Mouse (Mus musculus) heart, embryonic 16.5 days (tissue): Measurements from ENCODE around the gene Rapgef2. TPM values are rescaled to one million over a fixed set of nuclear protein-coding genes. Genes with fewer than 3 reads are reported as not detected.

Source experiments
- ATAC-seq: fragments of 200-750 bp; cut with Nextera tagmentation; replicated peaks from 2 replicates; pipeline ENCODE4 v1.8.0; 2017; ENCODE audit warnings: moderate number of reproducible peaks; ENCODE audit not compliant: insufficient read depth, low FRiP score; ENCODE audit errors: extremely low read depth
- H3K27ac ChIP-seq: fragments of 300-500 bp; sonication (generic); 2 replicates; pipeline ENCODE4 v1.5.1; 2014; ENCODE audit warnings: mild to moderate bottlenecking, low read length, control low read depth, moderate library complexity
- H3K27me3 ChIP-seq: fragments of 300-500 bp; sonication (generic); 2 replicates; pipeline ENCODE4 v1.6.1; 2014; ENCODE audit warnings: low read length, mixed read lengths; ENCODE audit not compliant: control insufficient read depth, insufficient read depth
- H3K36me3 ChIP-seq: fragments of 300-500 bp; sonication (generic); 2 replicates; pipeline ENCODE4 v1.6.1; 2014; ENCODE audit not compliant: control insufficient read depth, insufficient read depth
- H3K4me1 ChIP-seq: fragments of 300-500 bp; sonication (generic); 2 replicates; pipeline ENCODE4 v1.6.1; 2014; ENCODE audit warnings: low read length, mixed read lengths; ENCODE audit not compliant: control insufficient read depth, insufficient read depth
- H3K4me2 ChIP-seq: fragments of 300-500 bp; sonication (generic); 2 replicates; pipeline ENCODE4 v1.6.1; 2014; ENCODE audit warnings: low read depth, mild to moderate bottlenecking, control low read depth, low read length
- H3K4me3 ChIP-seq: fragments of 300-500 bp; sonication (generic); 2 replicates; pipeline ENCODE4 v1.5.1; 2014; ENCODE audit warnings: mild to moderate bottlenecking, control low read depth, low read length
- H3K9ac ChIP-seq: fragments of 300-500 bp; sonication (generic); 2 replicates; pipeline ENCODE4 v1.6.1; 2014; ENCODE audit warnings: low read length, control low read depth
- H3K9me3 ChIP-seq: fragments of 300-500 bp; sonication (generic); replicated peaks from 2 replicates; pipeline ENCODE4 v1.6.1; 2016; ENCODE audit warnings: low read length; ENCODE audit not compliant: control insufficient read depth
- WGBS: fragments of 180-500 bp; shearing (Covaris S2); extraction: QIAGEN DNeasy Blood & Tissue Kit; methylation state at CpG from one replicate; pipeline ENCODE4 v1.1.7; 2014; 5-methylcytosine and 5-hydroxymethylcytosine counted together
- polyA plus RNA-seq: library from polyadenylated mRNA; unstranded; fragments of >200 nt; fragmentation: Nextera tagmentation; extraction: Ambion mirVana; gene quantifications from 2 replicates; pipeline ENCODE4 v1.2.1, GENCODE M21; 2015

The Rapgef2 gene
- polyA plus RNA-seq, 1 experiment from 2014 or later, result 4.9 TPM

DNA sequence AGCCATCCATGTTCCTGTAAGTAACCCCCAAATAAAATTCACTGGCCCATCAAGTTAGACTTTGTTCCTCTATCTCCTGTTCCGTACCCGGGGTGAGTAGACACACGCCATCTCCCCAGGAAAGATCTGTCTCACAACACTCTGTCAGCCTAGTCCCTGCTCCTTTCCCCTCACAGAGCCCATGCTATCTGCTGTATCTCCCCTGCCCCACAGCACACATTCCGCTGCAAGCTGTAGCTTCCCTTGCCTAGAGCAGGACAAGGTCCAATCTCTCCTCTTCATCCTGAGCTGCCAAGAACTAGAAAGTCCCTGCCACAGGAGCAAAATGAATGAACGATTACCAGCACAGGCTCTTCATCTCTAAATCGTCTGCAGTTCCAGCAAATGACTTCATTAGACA is 184.6 kb downstream of the Rapgef2 start:
- H3K4me3 ChIP-seq, result no peak overlapping the region
- peaks cover 23% of the 10 kb centered on the region for H3K4me1 ChIP-seq
- H3K27me3 ChIP-seq, result no peaks in the 10 kb centered on the region
- no peak for ATAC-seq
- no peaks in the 10 kb centered on the region; the same call in 1 of the 2 replicates for H3K9me3 ChIP-seq
- H3K27ac ChIP-seq, result peak overlapping the region; percentile 63
- H3K9ac ChIP-seq, result no peak overlapping the region
- H3K36me3 ChIP-seq, result peaks cover 17% of the 10 kb centered on the region
- WGBS, result 24% methylated on average over 6 of the region's 6 CpGs
- no peak overlapping the region for H3K4me2 ChIP-seq

DNA sequence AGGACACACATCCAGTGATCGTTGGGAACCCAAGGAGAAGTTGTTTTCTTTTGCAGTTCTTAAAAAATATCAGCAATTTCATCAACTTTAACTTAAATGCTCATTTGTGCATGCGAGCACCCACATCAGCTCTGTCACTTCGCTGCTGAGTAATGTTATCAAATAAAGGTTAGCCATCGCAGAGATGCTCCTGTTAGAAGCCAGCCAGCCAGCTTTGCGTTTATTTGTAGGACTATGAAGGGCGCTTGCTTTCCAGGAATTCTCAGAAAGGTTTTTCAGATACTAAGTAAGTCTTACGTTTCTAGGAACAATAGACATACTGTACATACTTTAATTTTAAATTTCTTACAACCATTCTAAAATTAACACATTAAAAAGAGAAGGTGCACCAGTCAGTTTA is 185.5 kb downstream of the Rapgef2 start:
- Histone ChIP-seq H3K4me3 (no peak overlapping the region), H3K9ac (no peak overlapping the region), H3K4me1 (peaks cover 23% of the 10 kb centered on the region), H3K9me3 (no peaks in the 10 kb centered on the region), H3K27me3 (no peaks in the 10 kb centered on the region), H3K36me3 (peaks cover 12% of the 10 kb centered on the region), H3K4me2 (no peak overlapping the region), H3K27ac (no peak overlapping the region)
- 77% methylated on average over 7 of the region's 7 CpGs for WGBS
- ATAC-seq, result no peak

DNA sequence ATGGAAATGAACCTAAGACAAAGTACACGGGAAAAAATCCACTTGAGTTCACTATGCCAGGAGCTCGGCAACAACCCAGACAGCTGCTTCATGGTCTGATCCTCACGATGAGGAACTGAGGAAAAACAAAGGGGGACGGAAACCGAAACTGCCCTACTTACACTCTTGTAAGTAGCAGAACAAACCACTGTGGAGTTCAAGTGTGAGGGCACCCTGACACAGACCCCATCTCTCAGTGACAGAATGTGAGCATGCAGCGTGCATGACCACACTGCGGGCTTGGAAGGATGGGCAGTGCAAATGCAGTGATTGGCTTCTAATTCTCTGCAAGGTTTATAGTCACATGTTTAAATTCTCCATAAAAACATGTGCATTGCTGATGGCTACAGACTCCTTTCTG is 197.2 kb downstream of the Rapgef2 start:
- no peak overlapping the region for H3K4me3 ChIP-seq
- H3K36me3 ChIP-seq, result peaks cover 64% of the 10 kb centered on the region
- H3K9me3 ChIP-seq, result no peaks in the 10 kb centered on the region
- no peak overlapping the region; the same call in 1 of the 2 replicates for H3K27ac ChIP-seq
- H3K4me1 ChIP-seq, result no peaks in the 10 kb centered on the region
- no peaks in the 10 kb centered on the region for H3K27me3 ChIP-seq
- 79% methylated on average over 7 of the region's 7 CpGs for WGBS
- ATAC-seq, result no peak
- H3K4me2 ChIP-seq, result no peak overlapping the region
- H3K9ac ChIP-seq, result no peak overlapping the region

DNA sequence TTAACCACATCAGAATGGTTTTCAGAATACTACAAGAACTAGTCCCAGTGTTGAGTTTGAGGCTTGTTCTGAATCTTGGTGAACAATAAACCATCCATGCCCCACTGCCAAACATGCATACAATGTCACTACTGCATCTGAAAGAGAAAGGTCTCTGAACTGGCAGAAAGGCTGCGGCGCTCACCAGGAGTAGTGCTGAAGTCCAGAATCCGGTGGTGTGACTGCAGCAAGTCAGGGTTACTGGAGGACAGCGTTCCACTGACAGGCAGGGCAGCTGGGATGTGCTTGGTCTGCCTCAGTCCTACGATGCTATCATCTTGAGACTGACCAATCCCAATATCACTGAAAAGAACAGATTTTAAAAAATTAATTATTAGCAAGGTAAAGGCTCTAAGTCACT is 197.9 kb downstream of the Rapgef2 start:
- Histone ChIP-seq H3K9ac (no peak overlapping the region), H3K27ac (no peak overlapping the region), H3K36me3 (peaks cover 66% of the 10 kb centered on the region), H3K9me3 (no peaks in the 10 kb centered on the region), H3K27me3 (no peaks in the 10 kb centered on the region), H3K4me1 (no peaks in the 10 kb centered on the region), H3K4me3 (no peak overlapping the region), H3K4me2 (no peak overlapping the region)
- no peak for ATAC-seq
- 83% methylated on average over 5 of the region's 5 CpGs for WGBS

DNA sequence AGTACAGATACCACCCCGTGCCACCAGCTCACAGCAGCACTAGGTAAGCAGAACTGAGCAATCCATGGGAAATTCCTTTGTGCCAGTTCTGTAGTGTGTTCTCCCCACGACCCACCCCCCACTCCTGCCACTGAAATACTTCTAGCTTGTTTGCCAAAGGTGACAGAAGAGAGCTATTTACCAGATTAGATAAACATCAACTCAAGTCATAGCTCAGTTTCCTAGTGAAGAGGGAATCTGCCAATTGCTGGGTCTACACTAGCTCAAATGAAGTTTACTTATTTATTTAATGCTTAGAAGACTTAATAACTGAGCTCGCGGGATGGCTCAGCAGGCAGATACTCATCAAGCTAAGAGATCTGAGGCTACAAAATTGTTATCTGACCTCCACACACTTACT is 200.0 kb downstream of the Rapgef2 start:
- no peaks in the 10 kb centered on the region for H3K4me1 ChIP-seq
- 74% methylated on average over 4 of the region's 4 CpGs for WGBS
- no peaks in the 10 kb centered on the region for H3K27me3 ChIP-seq
- peaks cover 61% of the 10 kb centered on the region for H3K36me3 ChIP-seq
- H3K9me3 ChIP-seq, result no peaks in the 10 kb centered on the region
- H3K4me3 ChIP-seq, result no peak overlapping the region
- H3K9ac ChIP-seq, result no peak overlapping the region
- H3K27ac ChIP-seq, result no peak overlapping the region
- no peak overlapping the region for H3K4me2 ChIP-seq
- ATAC-seq, result no peak

DNA sequence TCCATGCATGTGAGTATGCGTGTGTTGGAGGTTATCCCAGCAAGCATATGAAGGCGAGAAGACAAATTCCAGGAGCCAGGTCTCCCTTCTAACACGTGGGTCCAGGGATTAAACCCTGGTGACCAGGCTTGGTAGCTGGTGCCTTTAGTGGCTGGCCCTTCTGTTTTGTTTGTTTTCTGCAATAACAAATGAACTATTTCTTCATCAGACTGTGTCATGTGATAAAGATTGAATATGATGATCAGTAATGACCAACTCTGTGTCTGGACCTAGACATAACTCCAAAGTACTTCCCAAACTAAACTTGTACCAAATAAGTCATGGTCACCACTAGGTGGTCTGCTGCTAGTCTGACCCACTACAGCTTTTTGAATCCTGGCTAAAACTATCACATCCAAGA is 202.4 kb downstream of the Rapgef2 start:
- peaks cover 62% of the 10 kb centered on the region for H3K36me3 ChIP-seq
- 92% methylated on average over 3 of the region's 3 CpGs for WGBS
- no peak overlapping the region for H3K9ac ChIP-seq
- no peak overlapping the region for H3K4me2 ChIP-seq
- H3K27ac ChIP-seq, result no peak overlapping the region
- ATAC-seq, result no peak
- H3K4me1 ChIP-seq, result no peaks in the 10 kb centered on the region
- no peak overlapping the region for H3K4me3 ChIP-seq
- H3K9me3 ChIP-seq, result no peaks in the 10 kb centered on the region
- no peaks in the 10 kb centered on the region for H3K27me3 ChIP-seq

DNA sequence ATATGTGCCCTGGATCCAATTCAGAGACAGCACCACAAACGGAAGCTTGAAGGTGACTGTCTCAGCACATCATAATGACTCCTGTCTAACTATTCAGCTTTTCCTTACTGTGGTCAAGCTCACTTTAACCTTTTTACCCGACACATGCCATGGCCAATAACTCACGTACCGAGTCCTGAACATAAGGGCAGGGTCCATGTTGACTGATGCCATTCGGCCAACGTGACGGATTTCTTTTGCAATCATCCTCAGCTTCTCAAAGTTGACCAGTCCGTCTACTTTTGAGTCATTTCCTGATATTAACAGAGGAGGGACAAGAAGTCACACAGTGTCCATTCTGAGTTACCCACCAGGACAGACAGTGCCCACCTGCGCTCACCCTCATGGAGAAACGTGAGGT is 203.3 kb downstream of the Rapgef2 start:
- no peaks in the 10 kb centered on the region for H3K9me3 ChIP-seq
- no peaks in the 10 kb centered on the region for H3K4me1 ChIP-seq
- WGBS, result 93% methylated on average over 10 of the region's 10 CpGs
- no peak for ATAC-seq
- H3K4me2 ChIP-seq, result no peak overlapping the region
- peaks cover 63% of the 10 kb centered on the region for H3K36me3 ChIP-seq
- no peak overlapping the region for H3K9ac ChIP-seq
- H3K27ac ChIP-seq, result no peak overlapping the region
- H3K27me3 ChIP-seq, result no peaks in the 10 kb centered on the region
- no peak overlapping the region for H3K4me3 ChIP-seq

DNA sequence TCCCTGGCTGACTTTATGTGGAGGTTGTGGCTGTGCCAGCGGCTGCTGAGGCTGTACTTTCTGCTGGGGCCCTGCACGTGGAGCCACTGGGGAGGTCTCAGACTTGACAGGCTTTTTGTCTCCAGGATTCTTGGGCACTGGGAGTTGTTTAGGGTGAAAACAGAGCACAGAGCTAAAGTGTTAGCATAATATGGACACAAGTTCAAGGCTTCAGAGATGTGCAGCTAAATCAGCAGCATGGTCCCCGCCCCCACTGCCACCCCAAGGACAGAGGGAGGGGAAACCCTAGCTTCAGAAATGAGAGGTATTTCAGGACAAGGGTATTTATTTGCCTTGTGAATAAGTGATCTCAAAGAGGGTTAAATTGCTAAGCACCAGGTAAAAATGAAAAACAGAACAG is 207.2 kb downstream of the Rapgef2 start:
- H3K4me1 ChIP-seq, result no peaks in the 10 kb centered on the region
- ATAC-seq, result no peak
- H3K9me3 ChIP-seq, result no peaks in the 10 kb centered on the region
- H3K4me3 ChIP-seq, result no peak overlapping the region
- no peaks in the 10 kb centered on the region for H3K27me3 ChIP-seq
- no peak overlapping the region for H3K4me2 ChIP-seq
- H3K9ac ChIP-seq, result no peak overlapping the region
- WGBS, result 86% methylated on average over 3 of the region's 3 CpGs
- H3K27ac ChIP-seq, result no peak overlapping the region
- H3K36me3 ChIP-seq, result peaks cover 44% of the 10 kb centered on the region

DNA sequence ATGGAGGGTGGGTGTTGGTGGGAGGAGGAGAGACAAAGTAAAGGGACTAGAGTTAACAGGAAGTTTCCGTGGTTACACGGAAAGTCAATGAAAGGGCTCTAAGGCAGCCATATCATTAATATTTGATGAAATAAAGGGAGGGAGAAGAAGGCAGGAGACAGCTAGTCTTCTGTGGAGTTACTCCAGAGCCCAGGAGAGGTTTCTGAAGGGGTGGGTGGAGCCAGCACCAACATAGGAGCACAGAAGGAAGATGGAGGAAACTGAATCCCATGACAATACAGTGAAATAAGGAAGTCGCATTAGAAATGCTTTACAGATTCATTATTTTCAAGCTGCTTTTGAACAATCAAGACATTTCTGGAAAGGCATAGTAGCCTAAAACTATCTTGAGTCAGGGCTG is 211.3 kb downstream of the Rapgef2 start:
- no peak overlapping the region for H3K27ac ChIP-seq
- ATAC-seq, result no peak

More for the DNA sequence above, 211.3 kb downstream of the Rapgef2 start:
- no peaks in the 10 kb centered on the region for H3K27me3 ChIP-seq
- no peak overlapping the region for H3K4me3 ChIP-seq
- WGBS, result 84% methylated on average over 3 of the region's 3 CpGs
- H3K4me2 ChIP-seq, result no peak overlapping the region
- H3K9ac ChIP-seq, result no peak overlapping the region
- peaks cover 23% of the 10 kb centered on the region for H3K36me3 ChIP-seq
- no peaks in the 10 kb centered on the region for H3K9me3 ChIP-seq
- peaks cover 12% of the 10 kb centered on the region for H3K4me1 ChIP-seq
